17 mouse cellular contexts compared by ENCODE assay signal in genomic region chr9:10522604-10523003, GRCm38 (mm10).
"Had no signal": no experiment of that assay in that cellular context is flagged by ENCODE, and none has a peak within 500 bp of the region (broad histone marks: within the 10 kb centered on the region; RNA-seq: fewer than 3 reads in every experiment).

No protein-coding gene starts in this region.

- H3K36me3 ChIP-seq: neural tube, embryonic 12.5 days; neural tube, embryonic 13.5 days; neural tube, embryonic 15.5 days; stomach, embryonic 15.5 days had no signal

- H3K27me3 ChIP-seq: neural tube, embryonic 12.5 days; neural tube, embryonic 13.5 days; neural tube, embryonic 15.5 days; stomach, embryonic 15.5 days had no signal

- H3K4me3 ChIP-seq: neural tube, embryonic 12.5 days; neural tube, embryonic 13.5 days; neural tube, embryonic 15.5 days; stomach, embryonic 15.5 days had no signal

- H3K27ac ChIP-seq: neural tube, embryonic 12.5 days; neural tube, embryonic 13.5 days; neural tube, embryonic 15.5 days; stomach, embryonic 15.5 days; stomach, postnatal 0 days had no signal

- H3K4me1 ChIP-seq: neural tube, embryonic 12.5 days; neural tube, embryonic 15.5 days; stomach, embryonic 15.5 days had no signal

- DNase-seq: retina, postnatal 1 day; right cerebral cortex, adult 18-20 months; right cerebral cortex, postnatal 14 days; right cerebral cortex, postnatal 25 days; right cerebral cortex, postnatal 4 days; spleen, adult 18-20 months; thymus, adult 18-20 months; thymus, adult 2 months; thymus, postnatal 14 days; thymus, postnatal 25 days; thymus, postnatal 36 days; thymus, postnatal 4 days had no signal

- H3K9ac ChIP-seq: neural tube, embryonic 12.5 days; neural tube, embryonic 13.5 days; neural tube, embryonic 15.5 days; stomach, embryonic 15.5 days had no signal

- H3K9me3 ChIP-seq: neural tube, embryonic 12.5 days; neural tube, embryonic 13.5 days; neural tube, embryonic 15.5 days; stomach, embryonic 15.5 days had no signal
